Mouse (Mus musculus) MEL (cell line): ENCODE results near the gene Tapt1. TPM values are rescaled to one million over a fixed set of nuclear protein-coding genes. Genes with fewer than 3 reads are reported as not detected.

Source experiments
- DNase-seq: peaks from one replicate; pipeline ENCODE4 v3.0.0; 2011; ENCODE audit warnings: low read depth, low spot score
- H3K27ac ChIP-seq: 2 replicates; pipeline ENCODE4 v1.5.1; 2012; ENCODE audit warnings: low read depth, mild to moderate bottlenecking, control low read depth, low read length, moderate library complexity; ENCODE audit not compliant: control insufficient read depth
- H3K27me3 ChIP-seq, 2 experiments: fragments of 150-350 bp in 1 of 2; sonication (generic) in 1 of 2; 2 replicates each; pipeline ENCODE4 v1.6.1; 2012; ENCODE audit warnings: low read length in 2 of 2, mild to moderate bottlenecking in 2 of 2, improper control_type of control experiment in 1 of 2, moderate library complexity in 1 of 2; ENCODE audit not compliant: insufficient read depth in 2 of 2, control insufficient read depth in 1 of 2
- H3K36me3 ChIP-seq, 2 experiments: 2 replicates each; pipeline ENCODE4 v1.6.1; 2012 to 2014; ENCODE audit warnings: low read length in 2 of 2, improper control_type of control experiment in 1 of 2, inconsistent platforms in 1 of 2, mild to moderate bottlenecking in 1 of 2; ENCODE audit not compliant: insufficient read depth in 2 of 2, control insufficient read depth in 1 of 2
- H3K4me1 ChIP-seq, 2 experiments: fragments of 150-350 bp in 1 of 2; sonication (generic) in 1 of 2; 2 replicates each; pipeline ENCODE4 v1.6.1; 2012; ENCODE audit warnings: low read length in 2 of 2, improper control_type of control experiment in 1 of 2, mild to moderate bottlenecking in 1 of 2; ENCODE audit not compliant: insufficient read depth in 2 of 2, control insufficient read depth in 1 of 2
- H3K4me3 ChIP-seq, 2 experiments: fragments of 150-350 bp in 1 of 2; sonication (generic) in 1 of 2; 2 replicates each; pipeline ENCODE4 v1.5.1; 2012; ENCODE audit warnings: low read depth in 2 of 2, low read length in 2 of 2, mild to moderate bottlenecking in 2 of 2, moderate library complexity in 2 of 2, control low read depth in 1 of 2, improper control_type of control experiment in 1 of 2; ENCODE audit not compliant: control insufficient read depth in 1 of 2, insufficient read depth in 1 of 2
- H3K79me2 ChIP-seq: 2 replicates; pipeline ENCODE4 v1.6.1; 2012; ENCODE audit warnings: mild to moderate bottlenecking, low read length, moderate library complexity; ENCODE audit not compliant: control insufficient read depth, poor library complexity, insufficient read depth
- H3K9ac ChIP-seq: 2 replicates; pipeline ENCODE4 v1.6.1; 2012; ENCODE audit warnings: low read depth, mild to moderate bottlenecking, control low read depth, low read length, moderate library complexity; ENCODE audit not compliant: control insufficient read depth, poor library complexity, severe bottlenecking
- H3K9me3 ChIP-seq: fragments of 150-350 bp; sonication (generic); replicated peaks from 2 replicates; pipeline ENCODE4 v1.6.1; 2012; ENCODE audit warnings: mild to moderate bottlenecking, low read length, improper control_type of control experiment, moderate library complexity; ENCODE audit not compliant: insufficient read depth
- BHLHE40 ChIP-seq: IDR thresholded peaks from 2 replicates; pipeline ENCODE4 v1.6.1; 2012; ENCODE audit warnings: low read depth, mild to moderate bottlenecking, inconsistent platforms, low read length, improper control_type of control experiment, borderline replicate concordance
- CHD1 ChIP-seq: IDR thresholded peaks from 2 replicates; pipeline ENCODE4 v1.6.1; 2012; ENCODE audit warnings: low read depth, mild to moderate bottlenecking, inconsistent platforms, low read length, improper control_type of control experiment
- CHD2 ChIP-seq: IDR thresholded peaks from 2 replicates; pipeline ENCODE4 v1.6.1; 2011; ENCODE audit warnings: low read length, improper control_type of control experiment
- CTCF ChIP-seq, 3 experiments: IDR thresholded peaks in 2 of 3; conservative IDR thresholded peaks in 1 of 3; 2 replicates each; pipeline ENCODE4 v1.5.1; 2011 to 2012; ENCODE audit warnings: low read length in 3 of 3, low read depth in 2 of 3, mild to moderate bottlenecking in 2 of 3, improper control_type of control experiment in 1 of 3, inconsistent platforms in 1 of 3, mixed read lengths in 1 of 3, moderate library complexity in 1 of 3; ENCODE audit not compliant: control insufficient read depth in 1 of 3, insufficient read depth in 1 of 3, poor library complexity in 1 of 3, severe bottlenecking in 1 of 3
- E2F4 ChIP-seq: IDR thresholded peaks from 2 replicates; pipeline ENCODE4 v1.6.1; 2011; ENCODE audit warnings: low read depth, low read length, improper control_type of control experiment, borderline replicate concordance
- ELF1 ChIP-seq: IDR thresholded peaks from 2 replicates; pipeline ENCODE4 v1.6.1; 2014; ENCODE audit warnings: low read depth, mild to moderate bottlenecking, inconsistent platforms, low read length, improper control_type of control experiment, moderate library complexity
- EP300 ChIP-seq, 2 experiments: IDR thresholded peaks; 2 replicates each; pipeline ENCODE4 v1.6.1; 2011; ENCODE audit warnings: improper control_type of control experiment in 2 of 2, low read length in 2 of 2, low read depth in 1 of 2, mild to moderate bottlenecking in 1 of 2
- ETS1 ChIP-seq: IDR thresholded peaks from 2 replicates; pipeline ENCODE4 v1.6.1; 2012; ENCODE audit warnings: low read depth, mild to moderate bottlenecking, inconsistent platforms, low read length, improper control_type of control experiment, moderate library complexity
- GABPA ChIP-seq: IDR thresholded peaks from 2 replicates; pipeline ENCODE4 v1.6.1; 2012; ENCODE audit warnings: low read depth, mild to moderate bottlenecking, inconsistent platforms, low read length, improper control_type of control experiment, moderate library complexity
- GATA1 ChIP-seq: IDR thresholded peaks from 2 replicates; pipeline ENCODE4 v1.6.1; 2011; ENCODE audit warnings: low read depth, low read length, improper control_type of control experiment
- HCFC1 ChIP-seq: IDR thresholded peaks from 2 replicates; pipeline ENCODE4 v1.6.1; 2012; ENCODE audit warnings: low read depth, mild to moderate bottlenecking, inconsistent platforms, low read length, improper control_type of control experiment, moderate library complexity
- KAT2A ChIP-seq: conservative IDR thresholded peaks from 2 replicates; pipeline ENCODE4 v1.6.1; 2012; ENCODE audit warnings: low read depth, low read length, improper control_type of control experiment, inconsistent platforms
- MAFK ChIP-seq: IDR thresholded peaks from 2 replicates; pipeline ENCODE4 v1.6.1; 2011; ENCODE audit warnings: low read depth, mild to moderate bottlenecking, low read length, improper control_type of control experiment, borderline replicate concordance
- MAX ChIP-seq: IDR thresholded peaks from 2 replicates; pipeline ENCODE4 v1.6.1; 2011; ENCODE audit warnings: low read length, improper control_type of control experiment
- MAZ ChIP-seq: IDR thresholded peaks from 2 replicates; pipeline ENCODE4 v1.6.1; 2012; ENCODE audit warnings: low read depth, mild to moderate bottlenecking, inconsistent platforms, low read length, improper control_type of control experiment
- MEF2A ChIP-seq: IDR thresholded peaks from 2 replicates; pipeline ENCODE4 v1.6.1; 2014; ENCODE audit warnings: low read depth, mild to moderate bottlenecking, inconsistent platforms, low read length, improper control_type of control experiment; ENCODE audit not compliant: poor library complexity, insufficient replicate concordance, severe bottlenecking; ENCODE audit errors: extremely low read depth
- MYB ChIP-seq: IDR thresholded peaks from 2 replicates; pipeline ENCODE4 v1.6.1; 2011; ENCODE audit warnings: mild to moderate bottlenecking, low read depth, low read length, improper control_type of control experiment
- MYC ChIP-seq: IDR thresholded peaks from 2 replicates; pipeline ENCODE4 v1.6.1; 2011; ENCODE audit warnings: low read depth, mild to moderate bottlenecking, low read length, improper control_type of control experiment, moderate library complexity
- NRF1 ChIP-seq: IDR thresholded peaks from 2 replicates; pipeline ENCODE4 v1.6.1; 2014; ENCODE audit warnings: low read depth, mild to moderate bottlenecking, inconsistent platforms, low read length, improper control_type of control experiment, moderate library complexity; ENCODE audit not compliant: poor library complexity, insufficient read depth, severe bottlenecking
- POLR2A ChIP-seq, 2 experiments: IDR thresholded peaks; 2 replicates each; pipeline ENCODE4 v1.6.1; 2011 to 2012; ENCODE audit warnings: low read length in 2 of 2, mild to moderate bottlenecking in 2 of 2, control low read depth in 1 of 2, improper control_type of control experiment in 1 of 2, low read depth in 1 of 2, moderate library complexity in 1 of 2; ENCODE audit not compliant: control insufficient read depth in 1 of 2, insufficient read depth in 1 of 2, poor library complexity in 1 of 2
- POLR2AphosphoS2 ChIP-seq: IDR thresholded peaks from 2 replicates; pipeline ENCODE4 v1.6.1; 2011; ENCODE audit warnings: low read length, improper control_type of control experiment
- POLR2AphosphoS5 ChIP-seq: IDR thresholded peaks from 2 replicates; pipeline ENCODE4 v1.6.1; 2012; ENCODE audit warnings: low read depth, borderline replicate concordance, mild to moderate bottlenecking, inconsistent platforms, low read length, moderate library complexity, mixed read lengths
- RCOR1 ChIP-seq: IDR thresholded peaks from 2 replicates; pipeline ENCODE4 v1.6.1; 2012; ENCODE audit warnings: low read depth, mild to moderate bottlenecking, inconsistent platforms, low read length, improper control_type of control experiment
- SIN3A ChIP-seq: IDR thresholded peaks from 2 replicates; pipeline ENCODE4 v1.6.1; 2012; ENCODE audit warnings: low read length, improper control_type of control experiment, inconsistent platforms
- SMC3 ChIP-seq: IDR thresholded peaks from 2 replicates; pipeline ENCODE4 v1.6.1; 2011; ENCODE audit warnings: low read depth, low read length, improper control_type of control experiment
- TAL1 ChIP-seq: IDR thresholded peaks from 2 replicates; pipeline ENCODE4 v1.6.1; 2012; ENCODE audit warnings: mild to moderate bottlenecking, inconsistent platforms, low read length, moderate library complexity, mixed read lengths
- TBP ChIP-seq: IDR thresholded peaks from 2 replicates; pipeline ENCODE4 v1.8.0; 2011; ENCODE audit warnings: low read depth, low read length, improper control_type of control experiment
- TCF12 ChIP-seq: IDR thresholded peaks from 2 replicates; pipeline ENCODE4 v1.6.1; 2014; ENCODE audit warnings: low read depth, mild to moderate bottlenecking, inconsistent platforms, low read length, improper control_type of control experiment, moderate library complexity
- UBTF ChIP-seq: IDR thresholded peaks from 2 replicates; pipeline ENCODE4 v1.6.1; 2012; ENCODE audit warnings: low read depth, mild to moderate bottlenecking, inconsistent platforms, low read length, improper control_type of control experiment, moderate library complexity, borderline replicate concordance; ENCODE audit not compliant: insufficient read depth
- USF1 ChIP-seq: IDR thresholded peaks from 2 replicates; pipeline ENCODE4 v1.6.1; 2014; ENCODE audit warnings: low read depth, mild to moderate bottlenecking, inconsistent platforms, low read length, improper control_type of control experiment, moderate library complexity
- USF2 ChIP-seq, 2 experiments: IDR thresholded peaks; 2 replicates each; pipeline ENCODE4 v1.6.1; 2011 to 2012; ENCODE audit warnings: improper control_type of control experiment in 2 of 2, low read length in 2 of 2, borderline replicate concordance in 1 of 2, inconsistent platforms in 1 of 2, low read depth in 1 of 2, mild to moderate bottlenecking in 1 of 2; ENCODE audit not compliant: insufficient read depth in 1 of 2
- ZKSCAN1 ChIP-seq: IDR thresholded peaks from 2 replicates; pipeline ENCODE4 v1.6.1; 2012; ENCODE audit warnings: low read depth, mild to moderate bottlenecking, inconsistent platforms, low read length, improper control_type of control experiment, moderate library complexity
- ZMIZ1 ChIP-seq: IDR thresholded peaks from 2 replicates; pipeline ENCODE4 v1.6.1; 2012; ENCODE audit warnings: low read depth, mild to moderate bottlenecking, inconsistent platforms, low read length, improper control_type of control experiment, moderate library complexity
- ZNF384 ChIP-seq: IDR thresholded peaks from 2 replicates; pipeline ENCODE4 v1.6.1; 2012; ENCODE audit warnings: low read depth, mild to moderate bottlenecking, inconsistent platforms, low read length, improper control_type of control experiment
- polyA plus RNA-seq, 2 experiments: library from polyadenylated mRNA; stranded (reverse) in 1 of 2; unstranded in 1 of 2; fragments of >175 nt in 1 of 2; fragments of >200 nt in 1 of 2; gene quantifications; 2 replicates each; pipeline versions ENCODE4 v1.2.1 to v1.2.4; 2012; ENCODE audit warnings: low replicate concordance in 2 of 2, low read depth in 1 of 2; ENCODE audit not compliant: insufficient read length in 2 of 2, insufficient read depth in 1 of 2, missing spikeins in 1 of 2
- total RNA-seq: library from RNA; depleted of rRNA; stranded (reverse); fragments of 300-350 nt; gene quantifications from 2 replicates; pipeline ENCODE4 v1.2.3, GENCODE M21; 2012; rRNA removed

The Tapt1 gene
- total RNA-seq: 39.8 and 47.0 TPM in 2 replicates
- polyA plus RNA-seq: 10 to 100 TPM in 1 of 2 experiments, not detected in 1; 64.6 TPM

- Histone ChIP-seq H3K4me3 (peak within 1 kb of the TSS; percentile 88 to 99), H3K9ac (peak within 1 kb of the TSS; percentile 95), H3K27ac (peak within 1 kb of the TSS; percentile 70), H3K27me3 (no peaks in the 10 kb centered on the region), H3K79me2 (peaks cover 53% of the 10 kb centered on the region), H3K4me1 (peaks cover 23 to 33% of the 10 kb centered on the region in 2 experiments), H3K9me3 (no peaks in the 10 kb centered on the region), H3K36me3 (peaks cover 8 to 38% of the 10 kb centered on the region in 2 experiments)
- DNase-seq: peak; percentile 81
- peak; percentile 75 for TF ChIP-seq HCFC1
- no peak for TF ChIP-seq UBTF
- no peak for TF ChIP-seq CHD1
- TF ChIP-seq CTCF (IDR thresholded peaks at IDR 0.05 in 2 of 3, conservative IDR thresholded peaks at IDR 0.05 in 1 of 3; ENCODE audit: control insufficient read depth in 1 of 3, insufficient read depth in 1 of 3, low read depth in 2 of 3, low read length in 3 of 3, poor library complexity in 1 of 3, severe bottlenecking in 1 of 3): no peak
- no peak; the same call in 1 of the 2 replicates for TF ChIP-seq TBP
- TF ChIP-seq E2F4: 0 out of 2 replicates have a peak, but pooled peaks have one; percentile 41
- TF ChIP-seq GATA1: no peak
- no peak for TF ChIP-seq MYB
- TF ChIP-seq TAL1: no peak
- TF ChIP-seq USF1: no peak
- no peak for TF ChIP-seq USF2 (IDR thresholded peaks at IDR 0.05; ENCODE audit: borderline replicate concordance in 1 of 2, insufficient read depth in 1 of 2, low read depth in 1 of 2, low read length in 2 of 2)
- peak; percentile 59 to 96; a peak in 3 of 4 replicates for TF ChIP-seq POLR2A (IDR thresholded peaks at IDR 0.05; ENCODE audit: control insufficient read depth in 1 of 2, insufficient read depth in 1 of 2, low read depth in 1 of 2, low read length in 2 of 2, poor library complexity in 1 of 2)
- TF ChIP-seq ZNF384: no peak
- TF ChIP-seq MAX: peak; percentile 30; the same call in 1 of the 2 replicates
- TF ChIP-seq NRF1: no peak
- TF ChIP-seq POLR2AphosphoS2: no peak; the same call in 1 of the 2 replicates
- no peak for TF ChIP-seq POLR2AphosphoS5
- TF ChIP-seq TCF12: no peak
- peak; percentile 65 for TF ChIP-seq ZMIZ1
- TF ChIP-seq MYC: peak; percentile 60; the same call in 1 of the 2 replicates
- TF ChIP-seq RCOR1: no peak
- no peak for TF ChIP-seq MEF2A
- no peak for TF ChIP-seq SMC3
- TF ChIP-seq ZKSCAN1: no peak
- 0 out of 2 replicates have a peak, but pooled peaks have one; percentile 39 for TF ChIP-seq SIN3A
- TF ChIP-seq CHD2: no peak
- TF ChIP-seq MAZ: peak; percentile 31; the same call in 1 of the 2 replicates
- no peak for TF ChIP-seq GABPA
- no peak for TF ChIP-seq BHLHE40
- no peak for TF ChIP-seq ETS1
- no peak for TF ChIP-seq MAFK
- TF ChIP-seq KAT2A: no peak; the same call in 1 of the 2 replicates
- TF ChIP-seq EP300 (IDR thresholded peaks at IDR 0.05; ENCODE audit: low read depth in 1 of 2, low read length in 2 of 2): no peak; a peak in 1 of 4 replicates
- no peak for TF ChIP-seq ELF1
These were observed at the start of gene Tapt1 for GRCm38 (mm10) chr5:44226521-44227461. Tapt1 (minus strand) TSS chr5:44226626.
